Mouse (Mus musculus): ENCODE measurements around the gene Vmn2r43. TPM values are rescaled to one million over a fixed set of nuclear protein-coding genes. Genes with fewer than 3 reads are reported as not detected.
"Not testable (repeated sequence)": the region's sequence is repeated elsewhere in the genome, so short reads cannot be mapped to it uniquely, and the experiment has no call there.

Gene Vmn2r43
- not detected in 2 replicates for total RNA-seq (2014; fragmentation: Nextera tagmentation)
- total RNA-seq (2017): not detected in 2 replicates

- not testable (repeated sequence) for ATAC-seq (replicated peaks; ENCODE audit: poor library complexity, severe bottlenecking)
Observed at GRCm38 (mm10) chr7:8260499-8260898, at the start of gene Vmn2r43. Gene Vmn2r43 (minus strand): TSS chr7:8260599.

- ATAC-seq (replicated peaks; ENCODE audit: poor library complexity, severe bottlenecking): not testable (repeated sequence)
Observed at GRCm38 (mm10) chr7:8200220-8200619, 60.2 kb downstream of the Vmn2r43 start, which contains the start of gene Vmn2r42. Gene Vmn2r42 (minus strand): TSS chr7:8200320.

Other genes starting within 250 kb of the Vmn2r43 start
- not detected in 2 replicates for gene Vmn2r41, start 98.9 kb downstream of the Vmn2r43 start, total RNA-seq (2014; fragmentation: Nextera tagmentation)
- not detected in 2 replicates for gene Vmn2r41, start 98.9 kb downstream of the Vmn2r43 start, total RNA-seq (2017)
- not detected in 2 replicates for gene Vmn2r42, start 60.3 kb downstream of the Vmn2r43 start, total RNA-seq (2014; fragmentation: Nextera tagmentation)
- gene Vmn2r42, start 60.3 kb downstream of the Vmn2r43 start, total RNA-seq (2017): not detected in 2 replicates
- not detected in 2 replicates for gene Vmn2r44, start 122.7 kb upstream of the Vmn2r43 start, total RNA-seq (2014; fragmentation: Nextera tagmentation)
- not detected in 2 replicates for gene Vmn2r44, start 122.7 kb upstream of the Vmn2r43 start, total RNA-seq (2017)
- gene Vmn2r45, start 228.5 kb upstream of the Vmn2r43 start, total RNA-seq (2014; fragmentation: Nextera tagmentation): not detected in 2 replicates
- gene Vmn2r45, start 228.5 kb upstream of the Vmn2r43 start, total RNA-seq (2017): not detected in 2 replicates